Mouse (Mus musculus): Measurements from ENCODE around the gene Ttyh3. TPM values are rescaled to one million over a fixed set of nuclear protein-coding genes. Genes with fewer than 3 reads are reported as not detected.

Gene Ttyh3
- polyA plus RNA-seq, 1 experiment from 2014 or later = 52.5 TPM

DNA sequence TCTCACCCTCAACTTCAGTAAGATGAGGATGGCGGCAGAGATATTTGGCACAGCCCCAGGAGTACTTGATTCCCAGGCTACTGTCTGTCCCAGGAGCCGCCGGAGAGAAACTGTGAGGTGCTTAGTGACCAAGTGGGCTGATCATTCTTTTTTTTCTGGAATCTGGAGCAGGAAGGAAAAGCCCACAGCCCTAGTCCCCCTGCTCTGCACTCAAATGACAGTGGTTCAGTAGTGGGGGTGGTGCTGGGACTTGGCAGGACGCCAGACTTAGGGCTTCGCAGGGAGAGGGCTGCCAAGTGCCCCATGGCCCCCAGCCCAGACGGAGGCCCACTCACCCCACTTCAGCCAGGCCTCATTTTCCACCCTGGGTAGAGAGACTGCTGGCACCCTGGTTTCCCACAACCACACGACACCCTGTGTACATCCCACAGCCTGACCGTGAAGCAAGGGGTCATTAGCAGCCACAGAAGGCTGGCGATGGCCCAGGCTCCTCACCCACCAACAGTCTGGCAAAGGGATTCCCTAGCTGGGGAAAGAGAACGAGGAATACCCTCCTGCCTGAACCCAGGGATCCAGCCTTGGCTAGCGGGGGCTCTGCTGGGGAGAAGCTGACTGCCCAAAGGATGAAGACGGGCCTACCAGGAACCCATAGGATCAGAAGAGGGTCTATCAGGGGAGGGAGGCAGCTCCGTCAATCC, 861 bp downstream of the Ttyh3 start:
- H3K4me3 ChIP-seq = peak overlapping the region; percentile 98
- no peaks in the 10 kb centered on the region for H3K9me3 ChIP-seq
- H3K27me3 ChIP-seq (ENCODE audit: insufficient read depth, poor library complexity, severe bottlenecking) = no peaks in the 10 kb centered on the region; the same call in 1 of the 2 replicates
- peaks cover 57% of the 10 kb centered on the region for H3K4me1 ChIP-seq (replicated peaks)
- 10% methylated on average over 13 of the region's 13 CpGs for WGBS
- peak overlapping the region; percentile 100 for H3K27ac ChIP-seq
- H3K36me3 ChIP-seq = peaks cover 43% of the 10 kb centered on the region
- DNase-seq (ENCODE audit: low spot score) = no peak

DNA sequence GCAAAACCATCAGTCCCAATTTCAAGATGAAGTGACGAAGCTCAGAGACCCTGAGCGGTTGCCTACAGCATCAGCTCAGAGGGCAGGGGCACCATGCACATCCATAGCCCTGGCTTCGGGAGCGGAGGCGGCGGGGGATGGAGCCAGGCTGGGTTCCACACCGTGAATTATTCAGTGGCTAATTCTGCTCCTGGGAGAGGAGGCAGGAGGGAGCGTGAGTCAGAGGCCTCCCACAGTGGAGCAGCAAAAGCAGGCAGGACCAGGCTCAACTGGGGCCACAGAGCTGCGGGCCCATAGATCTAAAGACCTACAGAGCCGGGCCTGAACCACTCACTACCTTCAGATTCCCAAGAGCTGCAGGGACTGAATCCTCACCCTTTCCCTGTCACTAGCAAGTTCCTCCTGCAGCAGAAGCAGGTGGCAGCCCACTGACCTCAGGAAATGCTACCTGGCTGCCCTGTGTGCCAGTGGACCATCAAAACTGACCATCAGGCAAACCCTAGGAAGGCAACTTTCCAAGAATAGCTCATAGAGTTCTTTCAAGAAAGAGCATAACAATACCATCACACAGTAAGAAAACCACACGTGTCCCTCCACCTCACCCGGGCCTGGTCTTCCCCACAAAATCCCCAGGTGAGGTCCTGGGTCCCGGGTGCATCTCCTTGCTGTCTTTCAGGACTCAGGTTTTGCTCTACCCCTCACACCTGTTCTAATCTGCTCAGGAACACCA, 1.6 kb downstream of the Ttyh3 start:
- peaks cover 65% of the 10 kb centered on the region for H3K4me1 ChIP-seq (replicated peaks)
- peak overlapping the region; percentile 98 for H3K4me3 ChIP-seq
- DNase-seq (ENCODE audit: low spot score) = no peak
- H3K36me3 ChIP-seq = peaks cover 46% of the 10 kb centered on the region
- peak overlapping the region; percentile 100 for H3K27ac ChIP-seq
- no peaks in the 10 kb centered on the region for H3K9me3 ChIP-seq
- WGBS = 58% methylated on average over 13 of the region's 13 CpGs
- H3K27me3 ChIP-seq (ENCODE audit: insufficient read depth, poor library complexity, severe bottlenecking) = no peaks in the 10 kb centered on the region; the same call in 1 of the 2 replicates

DNA sequence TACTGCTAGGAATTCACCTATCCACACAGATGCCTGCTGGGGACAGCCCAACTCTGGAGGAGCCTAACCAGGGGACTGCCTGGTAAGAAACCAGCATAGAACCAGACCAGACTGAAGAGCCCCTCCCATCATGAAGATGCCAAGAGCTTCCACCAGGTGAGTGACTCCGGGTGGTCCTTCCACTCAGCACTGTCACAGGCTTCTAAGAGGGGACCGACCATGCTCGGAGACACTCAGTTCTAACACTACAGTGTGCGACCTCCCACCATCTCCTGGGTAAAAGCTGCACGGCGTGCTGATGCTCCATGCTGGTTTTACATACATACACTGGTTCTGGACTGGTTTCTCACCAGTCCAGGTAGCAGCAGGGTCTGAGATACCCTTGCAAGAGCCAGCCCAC, 2.7 kb downstream of the Ttyh3 start:
- H3K27me3 ChIP-seq (ENCODE audit: insufficient read depth, poor library complexity, severe bottlenecking) = no peaks in the 10 kb centered on the region; the same call in 1 of the 2 replicates
- H3K4me1 ChIP-seq (replicated peaks) = peaks cover 75% of the 10 kb centered on the region
- H3K27ac ChIP-seq = peak overlapping the region; percentile 100; the same call in 1 of the 2 replicates
- no peaks in the 10 kb centered on the region for H3K9me3 ChIP-seq
- WGBS = 92% methylated on average over 6 of the region's 6 CpGs
- DNase-seq (ENCODE audit: low spot score) = no peak
- H3K4me3 ChIP-seq = peak overlapping the region; percentile 98
- H3K36me3 ChIP-seq = peaks cover 57% of the 10 kb centered on the region

DNA sequence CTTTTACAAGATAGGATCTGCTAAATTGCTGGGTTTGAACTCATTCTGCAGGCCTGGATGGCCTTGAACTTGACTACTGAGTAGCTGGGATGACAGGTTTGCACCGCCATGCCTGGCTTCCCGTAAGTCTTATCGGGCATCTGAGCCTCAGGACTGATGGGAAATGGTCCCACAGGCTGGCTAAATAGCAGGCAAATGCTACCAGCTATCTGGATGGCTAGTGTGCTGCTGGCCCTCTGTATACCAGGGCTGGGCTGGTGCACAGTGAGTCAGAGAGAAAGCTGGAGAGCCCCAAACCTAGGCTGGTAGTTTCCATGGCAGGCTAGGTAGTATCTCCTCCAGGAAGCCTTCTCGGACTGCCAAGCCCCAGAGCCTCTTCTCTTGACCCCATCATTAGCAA, 3.4 kb downstream of the Ttyh3 start:
- no peak for DNase-seq (ENCODE audit: low spot score)
- Histone ChIP-seq H3K4me3 (peak overlapping the region; percentile 5; the same call in 1 of the 2 replicates), H3K27ac (peak overlapping the region; percentile 12; the same call in 1 of the 2 replicates), H3K36me3 (peaks cover 64% of the 10 kb centered on the region), H3K4me1 (replicated peaks) (peaks cover 82% of the 10 kb centered on the region), H3K27me3 (ENCODE audit: insufficient read depth, poor library complexity, severe bottlenecking) (no peaks in the 10 kb centered on the region; the same call in 1 of the 2 replicates), H3K9me3 (no peaks in the 10 kb centered on the region)
- WGBS = 91% methylated on average over 4 of the region's 4 CpGs

DNA sequence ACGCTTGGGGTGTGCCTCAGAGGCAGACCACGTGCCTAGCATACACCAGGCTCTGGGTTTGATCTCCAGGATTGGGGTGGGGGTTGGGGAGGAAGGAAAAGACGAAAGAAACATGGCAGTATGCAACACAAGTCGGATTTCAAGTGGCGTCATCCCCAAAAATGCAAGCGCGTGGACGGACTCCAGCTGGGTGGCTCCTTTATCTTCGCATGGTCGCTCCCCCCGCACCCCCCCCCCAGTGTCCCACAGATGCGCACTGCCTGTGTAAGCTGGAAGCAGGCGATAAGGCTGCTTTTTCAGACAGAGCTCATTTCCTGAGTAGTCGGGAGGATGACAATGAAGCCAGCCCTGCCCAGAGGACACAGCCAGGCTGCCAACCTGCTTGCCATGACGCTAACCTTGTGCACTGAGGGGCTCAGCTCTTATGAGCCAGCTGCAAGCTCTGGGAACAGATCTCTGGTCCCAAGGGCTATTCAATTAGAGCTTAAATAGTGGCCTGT, 4.1 kb downstream of the Ttyh3 start:
- WGBS = 94% methylated on average over 15 of the region's 15 CpGs
- Histone ChIP-seq H3K27me3 (ENCODE audit: insufficient read depth, poor library complexity, severe bottlenecking) (no peaks in the 10 kb centered on the region; the same call in 1 of the 2 replicates), H3K4me3 (0 out of 2 replicates have a peak overlapping the region, but pooled peaks have one; percentile 5), H3K9me3 (no peaks in the 10 kb centered on the region), H3K27ac (no peak overlapping the region), H3K4me1 (replicated peaks) (peaks cover 81% of the 10 kb centered on the region), H3K36me3 (peaks cover 71% of the 10 kb centered on the region)
- no peak for DNase-seq (ENCODE audit: low spot score)

DNA sequence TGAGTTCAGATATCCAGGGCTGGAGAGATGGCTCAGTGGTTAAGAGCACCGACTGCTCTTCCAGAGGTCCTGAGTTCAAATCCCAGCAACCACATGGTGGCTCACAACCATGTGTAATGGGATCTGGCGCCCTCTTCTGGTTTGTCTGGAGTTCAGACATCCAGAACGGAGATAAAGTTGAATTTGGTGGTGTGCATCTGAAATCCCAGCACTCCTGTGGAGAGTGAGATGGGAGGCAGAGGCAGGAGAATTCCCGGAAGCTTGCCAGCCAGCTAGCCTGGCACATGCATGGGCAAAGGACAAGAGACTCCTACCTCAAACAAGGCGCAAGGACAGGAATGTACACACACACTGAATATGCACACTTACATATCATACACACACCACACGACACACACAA, 4.6 kb downstream of the Ttyh3 start:
- Histone ChIP-seq H3K9me3 (no peaks in the 10 kb centered on the region), H3K4me3 (no peak overlapping the region), H3K27me3 (ENCODE audit: insufficient read depth, poor library complexity, severe bottlenecking) (no peaks in the 10 kb centered on the region), H3K4me1 (replicated peaks) (peaks cover 81% of the 10 kb centered on the region), H3K27ac (no peak overlapping the region), H3K36me3 (peaks cover 76% of the 10 kb centered on the region)
- DNase-seq (ENCODE audit: low spot score) = no peak
- WGBS = 90% methylated on average over 6 of the region's 6 CpGs

DNA sequence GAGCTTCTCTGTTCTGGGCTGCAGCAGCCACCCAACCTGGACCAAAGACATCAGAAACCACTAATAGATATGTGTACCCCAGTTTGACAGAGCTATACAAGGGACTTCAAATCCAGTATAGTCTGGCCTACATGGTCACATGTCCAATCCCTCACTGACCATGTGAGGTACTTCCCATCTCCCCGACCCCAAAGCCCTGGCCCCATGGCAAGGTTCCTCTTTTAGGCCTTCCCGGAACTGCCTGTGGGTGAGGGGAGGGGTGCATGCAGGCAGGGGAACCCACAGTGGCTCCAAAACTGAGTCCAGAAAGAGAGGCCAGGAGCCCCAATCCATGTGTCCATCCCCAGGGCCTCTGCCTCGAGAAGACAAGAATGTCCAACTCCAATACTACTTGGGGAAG, 6.8 kb downstream of the Ttyh3 start:
- Histone ChIP-seq H3K4me1 (replicated peaks) (peaks cover 83% of the 10 kb centered on the region), H3K4me3 (no peak overlapping the region), H3K36me3 (peaks cover 95% of the 10 kb centered on the region), H3K9me3 (no peaks in the 10 kb centered on the region), H3K27ac (peak overlapping the region; percentile 40; the same call in 1 of the 2 replicates), H3K27me3 (ENCODE audit: insufficient read depth, poor library complexity, severe bottlenecking) (no peaks in the 10 kb centered on the region)
- WGBS = 72% methylated on average over 3 of the region's 3 CpGs
- no peak for DNase-seq (ENCODE audit: low spot score)

DNA sequence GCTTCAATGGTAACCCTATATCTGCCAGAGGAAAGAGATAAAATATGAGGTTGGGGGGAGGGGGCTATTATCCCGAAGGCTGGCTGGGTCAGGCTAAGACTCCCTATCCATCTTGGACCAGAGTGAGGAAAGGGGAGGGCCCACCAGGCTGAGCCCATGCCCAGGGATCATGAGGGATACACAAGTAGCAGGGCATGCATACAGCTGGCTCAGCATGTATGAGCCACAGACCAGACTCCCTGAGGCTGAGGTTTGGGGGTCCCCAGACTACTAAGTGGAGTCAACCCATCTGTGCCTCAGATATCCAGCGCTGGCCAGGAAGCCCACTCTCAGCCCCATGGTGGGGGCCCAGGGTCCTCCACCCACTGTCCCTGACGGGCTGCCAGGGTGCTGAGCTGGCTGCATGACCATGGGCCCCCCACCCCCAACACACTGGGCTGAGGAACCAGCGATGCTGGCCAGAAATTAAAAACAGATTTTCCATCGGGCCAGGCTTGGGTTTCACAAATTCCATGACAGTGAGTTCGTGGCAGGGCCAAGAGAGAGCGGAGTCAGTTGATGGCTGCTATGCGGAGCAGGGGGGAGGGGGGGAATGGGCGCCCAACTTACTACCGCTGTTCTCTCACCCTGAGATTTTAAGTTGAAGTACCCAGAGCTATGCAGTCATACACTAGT, 7.4 kb downstream of the Ttyh3 start:
- Histone ChIP-seq H3K4me3 (no peak overlapping the region), H3K36me3 (peaks cover 95% of the 10 kb centered on the region), H3K9me3 (no peaks in the 10 kb centered on the region), H3K4me1 (replicated peaks) (peaks cover 80% of the 10 kb centered on the region), H3K27ac (peak overlapping the region; percentile 70), H3K27me3 (ENCODE audit: insufficient read depth, poor library complexity, severe bottlenecking) (no peaks in the 10 kb centered on the region)
- WGBS = 67% methylated on average over 10 of the region's 10 CpGs
- DNase-seq (ENCODE audit: low spot score) = peak; percentile 33

DNA sequence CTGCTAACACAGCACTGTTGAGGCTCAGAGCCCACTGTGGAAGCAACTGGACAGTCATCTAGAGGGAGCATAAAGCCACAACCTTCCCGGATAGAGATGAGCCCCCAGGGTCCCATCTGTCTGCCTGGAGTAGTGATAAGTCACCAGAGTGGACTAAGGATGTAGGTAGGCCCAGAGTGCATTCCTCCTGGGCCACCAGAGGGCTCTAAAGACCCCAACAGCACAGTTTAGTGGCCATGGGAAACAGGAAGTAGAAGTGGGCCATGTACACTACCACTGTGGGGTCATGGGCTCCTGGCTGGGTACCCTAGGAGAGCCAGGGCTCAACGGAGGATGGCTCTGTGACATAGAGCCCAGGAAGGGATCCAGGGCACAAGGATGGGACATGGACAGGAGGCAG, 8.0 kb downstream of the Ttyh3 start:
- H3K36me3 ChIP-seq = peaks cover 95% of the 10 kb centered on the region
- H3K27ac ChIP-seq = peak overlapping the region; percentile 70
- DNase-seq (ENCODE audit: low spot score) = no peak
- no peak overlapping the region for H3K4me3 ChIP-seq
- H3K27me3 ChIP-seq (ENCODE audit: insufficient read depth, poor library complexity, severe bottlenecking) = no peaks in the 10 kb centered on the region
- no peaks in the 10 kb centered on the region for H3K9me3 ChIP-seq
- 80% methylated on average over 2 of the region's 2 CpGs for WGBS
- peaks cover 74% of the 10 kb centered on the region for H3K4me1 ChIP-seq (replicated peaks)

DNA sequence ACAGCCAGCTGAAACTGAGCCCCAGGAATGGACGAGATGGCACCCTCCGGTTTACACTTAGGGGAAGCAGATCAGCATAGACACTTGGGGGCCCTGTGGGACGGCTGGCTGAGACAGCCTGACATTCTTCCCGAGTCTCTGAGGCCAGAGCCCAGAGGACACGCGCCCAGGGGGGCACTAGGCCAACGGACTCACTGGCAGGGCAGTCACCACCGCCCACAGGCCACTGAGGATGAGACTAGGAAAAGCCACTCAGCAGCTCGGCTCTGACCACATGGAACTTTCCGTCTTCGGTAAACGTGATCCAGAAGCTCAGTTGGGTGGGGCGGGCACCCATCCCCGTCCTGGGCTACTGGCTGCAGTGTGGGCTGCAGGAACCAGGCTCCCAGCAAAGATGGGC, 9.0 kb downstream of the Ttyh3 start:
- no peak for DNase-seq (ENCODE audit: low spot score)
- 90% methylated on average over 14 of the region's 14 CpGs for WGBS

DNA sequence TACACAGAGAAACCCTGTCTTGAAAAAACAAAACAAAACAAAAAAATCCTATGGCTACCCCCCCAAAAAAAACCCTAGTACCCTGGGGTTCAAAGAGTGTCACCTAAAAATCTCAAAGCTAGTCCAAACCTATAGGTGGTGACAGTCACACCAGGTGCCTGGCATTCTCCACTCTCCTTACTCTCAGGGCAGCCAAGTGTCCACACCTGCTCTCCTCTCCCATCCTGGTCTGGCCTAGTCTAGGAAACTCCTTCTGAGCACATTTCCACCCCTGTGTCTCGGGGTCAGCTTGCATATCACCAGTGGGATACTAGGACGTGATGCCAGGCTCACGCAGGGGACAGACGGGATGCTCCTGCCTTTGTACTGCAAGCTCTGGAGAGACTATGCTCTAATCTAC, 9.5 kb downstream of the Ttyh3 start:
- Histone ChIP-seq H3K27ac (0 out of 2 replicates have a peak overlapping the region, but pooled peaks have one; percentile 12), H3K9me3 (no peaks in the 10 kb centered on the region), H3K36me3 (peaks cover 95% of the 10 kb centered on the region), H3K4me3 (no peak overlapping the region), H3K27me3 (ENCODE audit: insufficient read depth, poor library complexity, severe bottlenecking) (no peaks in the 10 kb centered on the region), H3K4me1 (replicated peaks) (peaks cover 62% of the 10 kb centered on the region)
- WGBS = 92% methylated on average over 4 of the region's 4 CpGs
- DNase-seq (ENCODE audit: low spot score) = no peak

More for the DNA sequence above, 9.0 kb downstream of the Ttyh3 start:
- Histone ChIP-seq H3K27ac (no peak overlapping the region), H3K27me3 (ENCODE audit: insufficient read depth, poor library complexity, severe bottlenecking) (no peaks in the 10 kb centered on the region), H3K4me3 (no peak overlapping the region), H3K36me3 (peaks cover 95% of the 10 kb centered on the region), H3K9me3 (no peaks in the 10 kb centered on the region), H3K4me1 (replicated peaks) (peaks cover 65% of the 10 kb centered on the region)

DNA sequence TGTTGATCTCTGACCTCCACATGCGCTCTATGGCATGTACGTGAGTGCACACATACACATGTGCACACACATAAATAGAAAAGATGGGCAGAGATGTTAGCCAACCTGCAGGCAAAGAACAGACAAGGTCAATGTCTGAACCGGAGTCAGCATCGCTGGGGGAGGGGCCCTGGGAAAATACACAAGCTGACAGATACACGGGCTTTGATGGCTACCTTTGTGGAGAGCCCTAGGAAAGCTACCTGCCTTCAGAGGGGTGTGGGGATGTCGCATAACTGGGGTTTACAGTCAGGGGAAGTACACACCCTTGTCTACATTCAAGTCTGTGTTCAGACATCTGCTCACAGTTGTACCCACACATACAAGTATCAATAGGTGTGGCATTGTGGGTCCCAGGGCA, 10.3 kb downstream of the Ttyh3 start:
- WGBS = 92% methylated on average over 6 of the region's 6 CpGs
- no peak overlapping the region for H3K4me3 ChIP-seq
- H3K27ac ChIP-seq = no peak overlapping the region
- no peak for DNase-seq (ENCODE audit: low spot score)
- H3K9me3 ChIP-seq = no peaks in the 10 kb centered on the region
- H3K27me3 ChIP-seq (ENCODE audit: insufficient read depth, poor library complexity, severe bottlenecking) = no peaks in the 10 kb centered on the region
- H3K4me1 ChIP-seq (replicated peaks) = peaks cover 64% of the 10 kb centered on the region
- peaks cover 95% of the 10 kb centered on the region for H3K36me3 ChIP-seq

All from hindbrain, embryonic 10.5 days (tissue).